Mouse (Mus musculus) lung, embryonic 16.5 days (tissue): ENCODE measurements at regions not wholly inside any gene's neighbourhood (a gene's known extent, or its start where the extent isn't known, plus 50 kb on each side); places are given as distances from the start of the nearest gene placed in this dataset. TPM values are rescaled to one million over a fixed set of nuclear protein-coding genes. Genes with fewer than 3 reads are reported as not detected.
A peak's percentile ranks its signal among the peaks of the same experiment; 100 is the strongest.

ENCODE experiments used
- ATAC-seq: fragments of 200-750 bp; cut with Nextera tagmentation; 2 replicates; pipeline ENCODE4 v1.8.0; 2017; ENCODE audit warnings: low read depth, mild to moderate bottlenecking, moderate library complexity
- H3K27ac ChIP-seq: fragments of 300-500 bp; sonication (generic); 2 replicates; pipeline ENCODE4 v1.5.1; 2014; ENCODE audit warnings: mild to moderate bottlenecking, control low read depth, low read length
- H3K27me3 ChIP-seq: fragments of 300-500 bp; sonication (generic); 2 replicates; pipeline ENCODE4 v1.6.1; 2014; ENCODE audit warnings: low read depth, low read length, mixed read lengths; ENCODE audit not compliant: control insufficient read depth, insufficient read depth
- H3K36me3 ChIP-seq: fragments of 300-500 bp; sonication (generic); 2 replicates; pipeline ENCODE4 v1.6.1; 2014; ENCODE audit warnings: low read length; ENCODE audit not compliant: control insufficient read depth, insufficient read depth
- H3K4me1 ChIP-seq: fragments of 300-500 bp; sonication (generic); replicated peaks from 2 replicates; pipeline ENCODE4 v1.6.1; 2014; ENCODE audit warnings: low read length, mixed read lengths; ENCODE audit not compliant: control insufficient read depth, insufficient read depth
- H3K4me2 ChIP-seq: fragments of 300-500 bp; sonication (generic); 2 replicates; pipeline ENCODE4 v1.6.1; 2014; ENCODE audit warnings: low read depth, low read length, control low read depth
- H3K4me3 ChIP-seq: fragments of 300-500 bp; sonication (generic); 2 replicates; pipeline ENCODE4 v1.5.1; 2014; ENCODE audit warnings: mild to moderate bottlenecking, low read length, control low read depth
- H3K9ac ChIP-seq: fragments of 300-500 bp; sonication (generic); 2 replicates; pipeline ENCODE4 v1.6.1; 2014; ENCODE audit warnings: low read length, control low read depth
- H3K9me3 ChIP-seq: fragments of 300-500 bp; sonication (generic); 2 replicates; pipeline ENCODE4 v1.6.1; 2016; ENCODE audit warnings: low read length; ENCODE audit not compliant: control insufficient read depth
- WGBS: fragments of 180-500 bp; shearing (Covaris S2); extraction: QIAGEN DNeasy Blood & Tissue Kit; methylation state at CpG from one replicate; pipeline ENCODE4 v1.1.7; 2014; 5-methylcytosine and 5-hydroxymethylcytosine counted together
- microRNA-seq: library from miRNA; unstranded; fragments of <30 nt; microRNA quantifications from one replicate; pipeline ENCODE4, GENCODE M21; 2016

DNA sequence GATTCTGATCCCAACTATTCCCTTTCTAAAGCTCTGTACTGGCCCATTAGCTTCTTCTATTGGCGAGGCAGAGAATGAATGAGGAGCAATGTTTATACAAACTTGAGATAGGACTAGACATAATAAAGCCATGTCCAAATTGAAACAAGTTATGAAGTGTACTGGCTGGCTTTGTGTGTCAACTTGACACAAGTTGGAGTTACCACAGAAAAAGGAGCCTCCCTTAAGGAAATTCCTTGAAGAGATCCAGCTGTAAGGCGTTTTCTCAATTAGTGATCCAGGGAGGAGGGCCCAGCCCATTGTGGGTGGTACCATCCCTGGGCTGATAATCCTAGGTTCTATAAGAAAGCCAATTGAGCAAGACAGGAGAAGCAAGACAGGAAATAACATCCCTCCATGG lies 135.9 kb upstream of the Cr2 start:
- Histone ChIP-seq H3K4me1 (no peaks in the 10 kb centered on the region), H3K4me3 (no peak overlapping the region), H3K27ac (no peak overlapping the region), H3K9me3 (no peaks in the 10 kb centered on the region), H3K27me3 (no peaks in the 10 kb centered on the region), H3K9ac (no peak overlapping the region), H3K4me2 (no peak overlapping the region), H3K36me3 (no peaks in the 10 kb centered on the region)
- 30% methylated on average over 2 of the region's 2 CpGs for WGBS
- peak; percentile 89 for ATAC-seq

DNA sequence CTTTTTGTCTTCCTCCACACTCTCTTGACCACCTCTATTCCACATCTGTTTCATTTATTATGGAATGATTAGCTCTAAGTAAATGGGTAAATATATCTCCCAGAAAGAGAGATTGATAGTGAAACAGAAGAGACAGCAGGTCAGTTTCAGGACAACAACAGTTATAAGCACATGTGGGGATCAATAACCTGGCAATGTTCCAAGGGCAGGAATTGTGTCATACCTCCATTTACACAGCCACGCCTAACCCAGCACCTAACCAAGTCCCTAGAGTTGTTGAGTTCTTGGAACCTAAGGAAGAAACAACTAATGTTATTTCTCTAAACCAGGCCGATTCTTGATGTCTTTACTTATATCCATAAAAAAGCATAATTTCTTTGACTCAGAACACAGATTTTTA lies 108.6 kb upstream of the Cr2 start:
- 69% methylated on average over 2 of the region's 2 CpGs for WGBS
- H3K4me2 ChIP-seq, result no peak overlapping the region
- no peaks in the 10 kb centered on the region for H3K27me3 ChIP-seq
- H3K4me1 ChIP-seq, result no peaks in the 10 kb centered on the region
- no peak overlapping the region for H3K27ac ChIP-seq
- H3K9ac ChIP-seq, result no peak overlapping the region
- H3K36me3 ChIP-seq, result no peaks in the 10 kb centered on the region
- no peaks in the 10 kb centered on the region for H3K9me3 ChIP-seq
- H3K4me3 ChIP-seq, result no peak overlapping the region
- no peak for ATAC-seq

DNA sequence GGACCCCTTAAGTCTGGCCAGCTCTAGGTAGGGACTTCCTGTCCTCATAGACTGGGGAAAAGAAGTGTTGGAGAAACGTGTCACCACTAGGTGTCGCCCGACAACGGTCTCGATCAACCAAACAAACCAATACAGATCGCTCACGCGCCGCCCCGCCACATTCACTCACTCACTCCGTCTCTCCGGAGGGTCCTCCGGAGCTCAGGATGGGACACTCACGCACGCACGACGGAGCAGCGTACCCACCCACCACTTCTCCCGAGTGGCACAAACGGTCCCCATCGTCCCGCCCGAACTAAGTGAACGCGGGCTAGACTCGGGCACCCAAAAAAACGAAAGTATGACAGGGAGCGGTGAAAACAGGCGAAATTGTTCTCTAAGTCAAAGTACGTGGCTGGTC lies 65.0 kb upstream of the Cr2 start:
- 5% methylated on average over 30 of the region's 30 CpGs for WGBS
- Histone ChIP-seq H3K4me3 (no peak overlapping the region), H3K36me3 (no peaks in the 10 kb centered on the region), H3K9me3 (no peaks in the 10 kb centered on the region), H3K27me3 (no peaks in the 10 kb centered on the region), H3K27ac (no peak overlapping the region), H3K9ac (no peak overlapping the region), H3K4me1 (no peaks in the 10 kb centered on the region), H3K4me2 (no peak overlapping the region)
- no peak for ATAC-seq

DNA sequence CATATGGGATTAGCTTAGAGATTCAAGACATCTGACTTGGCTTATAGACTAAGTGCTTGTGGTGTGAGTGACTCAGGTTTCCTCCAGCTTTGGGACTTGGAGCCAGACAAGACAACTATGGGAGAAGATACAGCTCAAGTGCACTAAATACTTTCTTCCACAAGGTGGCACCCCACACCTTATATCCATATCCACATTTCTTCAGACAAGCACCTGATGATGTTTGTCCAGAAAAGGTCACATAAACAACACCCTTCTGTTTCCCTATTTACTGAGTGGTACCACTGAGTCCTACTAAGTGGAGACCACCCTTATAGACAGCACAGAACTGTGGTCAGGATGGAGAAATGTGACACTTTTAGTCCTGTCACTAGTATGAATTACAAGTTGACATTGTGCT lies 56.1 kb upstream of the Cr2 start:
- Histone ChIP-seq H3K9me3 (no peaks in the 10 kb centered on the region), H3K36me3 (no peaks in the 10 kb centered on the region), H3K4me1 (no peaks in the 10 kb centered on the region), H3K4me2 (no peak overlapping the region), H3K4me3 (no peak overlapping the region), H3K27ac (no peak overlapping the region), H3K9ac (no peak overlapping the region), H3K27me3 (no peaks in the 10 kb centered on the region)
- ATAC-seq, result no peak

DNA sequence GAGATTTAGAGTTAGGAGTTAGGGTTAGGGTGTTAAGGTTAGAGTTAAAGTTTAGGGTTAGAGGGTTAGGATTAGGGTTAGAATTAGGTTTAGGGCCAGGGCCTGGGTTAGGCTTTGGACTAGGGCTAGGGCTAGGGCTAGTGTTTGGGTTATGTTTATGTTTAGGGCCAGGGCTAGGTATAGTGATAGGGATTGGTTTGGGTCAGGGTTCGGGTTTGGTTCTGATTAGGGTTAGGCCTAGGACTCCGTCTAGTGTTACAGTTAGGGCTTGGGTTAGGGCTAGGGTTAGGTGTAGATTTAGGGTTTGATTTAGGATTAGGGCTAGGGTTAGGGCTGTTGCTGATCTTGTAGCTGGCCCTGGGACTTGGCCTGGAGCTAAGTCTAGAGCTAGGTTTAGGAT lies 50.5 kb upstream of the Cr2 start:
- Histone ChIP-seq H3K36me3 (no peaks in the 10 kb centered on the region), H3K4me3 (no peak overlapping the region), H3K27me3 (no peaks in the 10 kb centered on the region), H3K9me3 (no peaks in the 10 kb centered on the region), H3K4me2 (no peak overlapping the region), H3K4me1 (no peaks in the 10 kb centered on the region), H3K9ac (no peak overlapping the region), H3K27ac (no peak overlapping the region)
- WGBS, result 79% methylated on average over 2 of the region's 2 CpGs
- ATAC-seq, result no peak

Small RNA genes lying in the stretch of these regions (microRNA-seq; reads per million reads assigned to microRNA genes)
- gene Gm24802, result not detected
